Mouse (Mus musculus): ENCODE data around the gene Mb.
A peak's percentile ranks its signal among the peaks of the same experiment; 100 is the strongest.

The Mb gene

GRCm38 (mm10) chr15:77050570-77050969 lies at the start of gene Mb:
Gene Mb, minus strand, starts transcription at chr15:77050670.
- no peak for DNase-seq

GRCm38 (mm10) chr15:77099756-77100155 lies 49.3 kb upstream of the Mb start:
- no peak for DNase-seq

GRCm38 (mm10) chr15:77097358-77097757 lies 46.9 kb upstream of the Mb start:
- no peak for DNase-seq

- DNase-seq = no peak
Measured at GRCm38 (mm10) chr15:77095216-77095615, 44.7 kb upstream of the Mb start.

- no peak for DNase-seq
Measured at GRCm38 (mm10) chr15:77094431-77094830, 44.0 kb upstream of the Mb start.

GRCm38 (mm10) chr15:77091394-77091793 lies 40.9 kb upstream of the Mb start:
- no peak for DNase-seq

- DNase-seq = no peak
Measured at GRCm38 (mm10) chr15:77090531-77090930, 40.1 kb upstream of the Mb start.

- no peak for DNase-seq
Measured at GRCm38 (mm10) chr15:77089249-77089648, 38.8 kb upstream of the Mb start.

- no peak for DNase-seq
Measured at GRCm38 (mm10) chr15:77086488-77086887, 36.0 kb upstream of the Mb start.

- DNase-seq = no peak
Measured at GRCm38 (mm10) chr15:77085818-77086217, 35.3 kb upstream of the Mb start.

- no peak for DNase-seq
Measured at GRCm38 (mm10) chr15:77081454-77081853, 31.0 kb upstream of the Mb start.

- no peak for DNase-seq
Measured at GRCm38 (mm10) chr15:77080684-77081254, 30.3 kb upstream of the Mb start.

- no peak for DNase-seq
Measured at GRCm38 (mm10) chr15:77079890-77080361, 29.5 kb upstream of the Mb start.

GRCm38 (mm10) chr15:77079256-77079822 lies 28.9 kb upstream of the Mb start:
- DNase-seq = no peak

- DNase-seq = no peak
Measured at GRCm38 (mm10) chr15:77078786-77079185, 28.3 kb upstream of the Mb start.

GRCm38 (mm10) chr15:77077906-77078305 lies 27.4 kb upstream of the Mb start:
- DNase-seq = no peak

GRCm38 (mm10) chr15:77076523-77076922 lies 26.1 kb upstream of the Mb start:
- DNase-seq = no peak

- DNase-seq = no peak
Measured at GRCm38 (mm10) chr15:77072556-77073163, 22.2 kb upstream of the Mb start.

- no peak for DNase-seq
Measured at GRCm38 (mm10) chr15:77071501-77071900, 21.0 kb upstream of the Mb start.

- DNase-seq = no peak
Measured at GRCm38 (mm10) chr15:77070745-77071268, 20.3 kb upstream of the Mb start.

GRCm38 (mm10) chr15:77069019-77069418 lies 18.5 kb upstream of the Mb start:
- peak; percentile 34 for DNase-seq

GRCm38 (mm10) chr15:77068439-77068861 lies 18.0 kb upstream of the Mb start:
- DNase-seq = peak; percentile 46

GRCm38 (mm10) chr15:77066233-77066632 lies 15.8 kb upstream of the Mb start:
- DNase-seq = peak; percentile 35

- DNase-seq = no peak
Measured at GRCm38 (mm10) chr15:77065259-77065852, 14.9 kb upstream of the Mb start.

Data from right cerebral cortex, postnatal 25 days (tissue).